Mouse (Mus musculus): ENCODE results near the gene Slc44a4. TPM values are rescaled to one million over a fixed set of nuclear protein-coding genes. Genes with fewer than 3 reads are reported as not detected.

Gene Slc44a4
- polyA plus RNA-seq, 2 experiments = 0.09 TPM; not detected in 1

- Histone ChIP-seq H3K4me1 (ENCODE audit: control insufficient read depth, insufficient read depth, low read length) (peaks cover 5% of the 10 kb centered on the region), H3K36me3 (ENCODE audit: control insufficient read depth, insufficient read depth, low read length) (peaks cover 12% of the 10 kb centered on the region), H3K9me3 (ENCODE audit: control insufficient read depth, low read length) (no peaks in the 10 kb centered on the region), H3K27me3 (ENCODE audit: control insufficient read depth, insufficient read depth, low read length) (no peaks in the 10 kb centered on the region), H3K9ac (ENCODE audit: low read depth, low read length, severe bottlenecking) (peak overlapping the region; percentile 65), H3K4me2 (replicated peaks; ENCODE audit: low read depth, low read length, severe bottlenecking) (peak overlapping the region; percentile 96), H3K4me3 (replicated peaks; ENCODE audit: low read length) (peak overlapping the region; percentile 68), H3K27ac (replicated peaks; ENCODE audit: low read depth, low read length) (no peak overlapping the region)
- WGBS = 9% methylated on average over 14 of the region's 14 CpGs
- TF ChIP-seq POLR2A (IDR thresholded peaks at IDR 0.05; ENCODE audit: borderline replicate concordance, extremely low read depth, insufficient read depth, insufficient read length) = no peak
- ATAC-seq (ENCODE audit: low FRiP score, low read depth) (no peak), DNase-seq (ENCODE audit: low spot score) (no peak)
These were observed 17.5 kb downstream of the Slc44a4 start for GRCm38 (mm10) chr17:34931735-34932098.

- H3K36me3 ChIP-seq (ENCODE audit: control insufficient read depth, insufficient read depth, low read length) = peaks cover 12% of the 10 kb centered on the region
- WGBS = 92% methylated on average over 8 of the region's 8 CpGs
- no peaks in the 10 kb centered on the region for H3K27me3 ChIP-seq (ENCODE audit: control insufficient read depth, insufficient read depth, low read length)
- H3K9ac ChIP-seq (ENCODE audit: low read depth, low read length, severe bottlenecking) = peak overlapping the region; percentile 65; the same call in 1 of the 2 replicates
- H3K4me3 ChIP-seq (replicated peaks; ENCODE audit: low read length) = peak overlapping the region; percentile 68
- H3K9me3 ChIP-seq (ENCODE audit: control insufficient read depth, low read length) = no peaks in the 10 kb centered on the region
- no peak for ATAC-seq (ENCODE audit: low FRiP score, low read depth)
- H3K4me1 ChIP-seq (ENCODE audit: control insufficient read depth, insufficient read depth, low read length) = peaks cover 5% of the 10 kb centered on the region
- DNase-seq (ENCODE audit: low spot score) = no peak
- no peak overlapping the region for H3K27ac ChIP-seq (replicated peaks; ENCODE audit: low read depth, low read length)
- TF ChIP-seq POLR2A (IDR thresholded peaks at IDR 0.05; ENCODE audit: borderline replicate concordance, extremely low read depth, insufficient read depth, insufficient read length) = no peak
- H3K4me2 ChIP-seq (replicated peaks; ENCODE audit: low read depth, low read length, severe bottlenecking) = peak overlapping the region; percentile 96
These were observed 18.0 kb downstream of the Slc44a4 start for GRCm38 (mm10) chr17:34932287-34932686.

- no peak overlapping the region for H3K4me2 ChIP-seq (replicated peaks; ENCODE audit: low read depth, low read length, severe bottlenecking)
- H3K9ac ChIP-seq (ENCODE audit: low read depth, low read length, severe bottlenecking) = no peak overlapping the region
- WGBS = 80% methylated on average over 23 of the region's 24 CpGs
These were observed 19.8 kb downstream of the Slc44a4 start for GRCm38 (mm10) chr17:34934031-34934430.

GRCm38 (mm10) chr17:34934830-34935229, 20.6 kb downstream of the Slc44a4 start:
- H3K4me1 ChIP-seq (ENCODE audit: control insufficient read depth, insufficient read depth, low read length) = peaks cover 5% of the 10 kb centered on the region
- ATAC-seq (ENCODE audit: low FRiP score, low read depth) = no peak
- H3K36me3 ChIP-seq (ENCODE audit: control insufficient read depth, insufficient read depth, low read length) = peaks cover 12% of the 10 kb centered on the region
- no peaks in the 10 kb centered on the region for H3K27me3 ChIP-seq (ENCODE audit: control insufficient read depth, insufficient read depth, low read length)
- no peak overlapping the region for H3K4me3 ChIP-seq (replicated peaks; ENCODE audit: low read length)
- no peak overlapping the region for H3K27ac ChIP-seq (replicated peaks; ENCODE audit: low read depth, low read length)
- no peak overlapping the region for H3K4me2 ChIP-seq (replicated peaks; ENCODE audit: low read depth, low read length, severe bottlenecking)
- 54% methylated on average over 8 of the region's 8 CpGs for WGBS
- TF ChIP-seq POLR2A (IDR thresholded peaks at IDR 0.05; ENCODE audit: borderline replicate concordance, extremely low read depth, insufficient read depth, insufficient read length) = no peak
- no peak overlapping the region for H3K9ac ChIP-seq (ENCODE audit: low read depth, low read length, severe bottlenecking)
- H3K9me3 ChIP-seq (ENCODE audit: control insufficient read depth, low read length) = no peaks in the 10 kb centered on the region
- no peak for DNase-seq (ENCODE audit: low spot score)

More at GRCm38 (mm10) chr17:34934031-34934430, 19.8 kb downstream of the Slc44a4 start:
- DNase-seq (ENCODE audit: low spot score) (no peak), ATAC-seq (ENCODE audit: low FRiP score, low read depth) (no peak)
- no peak overlapping the region for H3K4me3 ChIP-seq (replicated peaks; ENCODE audit: low read length)
- peaks cover 12% of the 10 kb centered on the region for H3K36me3 ChIP-seq (ENCODE audit: control insufficient read depth, insufficient read depth, low read length)
- H3K9me3 ChIP-seq (ENCODE audit: control insufficient read depth, low read length) = no peaks in the 10 kb centered on the region
- H3K27me3 ChIP-seq (ENCODE audit: control insufficient read depth, insufficient read depth, low read length) = no peaks in the 10 kb centered on the region
- H3K27ac ChIP-seq (replicated peaks; ENCODE audit: low read depth, low read length) = no peak overlapping the region
- H3K4me1 ChIP-seq (ENCODE audit: control insufficient read depth, insufficient read depth, low read length) = peaks cover 5% of the 10 kb centered on the region
- no peak for TF ChIP-seq POLR2A (IDR thresholded peaks at IDR 0.05; ENCODE audit: borderline replicate concordance, extremely low read depth, insufficient read depth, insufficient read length)

- H3K4me3 ChIP-seq (replicated peaks; ENCODE audit: low read length) = no peak overlapping the region
- ATAC-seq (ENCODE audit: low FRiP score, low read depth) (no peak), DNase-seq (ENCODE audit: low spot score) (no peak)
- H3K9me3 ChIP-seq (ENCODE audit: control insufficient read depth, low read length) = no peaks in the 10 kb centered on the region
- TF ChIP-seq POLR2A (IDR thresholded peaks at IDR 0.05; ENCODE audit: borderline replicate concordance, extremely low read depth, insufficient read depth, insufficient read length) = no peak
- H3K27me3 ChIP-seq (ENCODE audit: control insufficient read depth, insufficient read depth, low read length) = no peaks in the 10 kb centered on the region
- H3K4me2 ChIP-seq (replicated peaks; ENCODE audit: low read depth, low read length, severe bottlenecking) = no peak overlapping the region
- no peak overlapping the region for H3K27ac ChIP-seq (replicated peaks; ENCODE audit: low read depth, low read length)
- peaks cover 5% of the 10 kb centered on the region for H3K4me1 ChIP-seq (ENCODE audit: control insufficient read depth, insufficient read depth, low read length)
- H3K9ac ChIP-seq (ENCODE audit: low read depth, low read length, severe bottlenecking) = no peak overlapping the region
- WGBS = 83% methylated on average over 6 of the region's 6 CpGs
- H3K36me3 ChIP-seq (ENCODE audit: control insufficient read depth, insufficient read depth, low read length) = peaks cover 12% of the 10 kb centered on the region
These were observed 23.8 kb downstream of the Slc44a4 start for GRCm38 (mm10) chr17:34937960-34938505.

Data from limb, embryonic 14.5 days (tissue).